Mouse (Mus musculus) limb, embryonic 13.5 days (tissue): Measurements from ENCODE around the gene Map7d2. TPM values are rescaled to one million over a fixed set of nuclear protein-coding genes. Genes with fewer than 3 reads are reported as not detected.
"Not testable (repeated sequence)": the region's sequence is repeated elsewhere in the genome, so short reads cannot be mapped to it uniquely, and the experiment has no call there.

ENCODE experiments used
- ATAC-seq: fragments of 200-750 bp; cut with Nextera tagmentation; 2 replicates; pipeline ENCODE4 v1.8.0; 2017; ENCODE audit warnings: low read depth, moderate number of reproducible peaks, moderate TSS enrichment; ENCODE audit not compliant: low FRiP score
- H3K27ac ChIP-seq: fragments of 300-500 bp; sonication (generic); 2 replicates; pipeline ENCODE4 v1.5.1; 2015; ENCODE audit warnings: inconsistent platforms, mild to moderate bottlenecking, moderate library complexity
- H3K27me3 ChIP-seq: fragments of 300-500 bp; sonication (generic); 2 replicates; pipeline ENCODE4 v1.6.1; 2015; ENCODE audit warnings: mild to moderate bottlenecking, inconsistent platforms
- H3K36me3 ChIP-seq: fragments of 300-500 bp; sonication (generic); 2 replicates; pipeline ENCODE4 v1.6.1; 2015; ENCODE audit warnings: inconsistent platforms, mild to moderate bottlenecking, moderate library complexity
- H3K4me1 ChIP-seq: fragments of 300-500 bp; sonication (generic); 2 replicates; pipeline ENCODE4 v1.6.1; 2015; ENCODE audit warnings: inconsistent platforms
- H3K4me2 ChIP-seq: fragments of 300-500 bp; sonication (generic); replicated peaks from 2 replicates; pipeline ENCODE4 v1.6.1; 2015; ENCODE audit warnings: inconsistent platforms, mild to moderate bottlenecking, moderate library complexity
- H3K4me3 ChIP-seq: fragments of 300-500 bp; sonication (generic); 2 replicates; pipeline ENCODE4 v1.5.1; 2015; ENCODE audit warnings: moderate library complexity, mild to moderate bottlenecking, inconsistent platforms
- H3K9ac ChIP-seq: fragments of 300-500 bp; sonication (generic); 2 replicates; pipeline ENCODE4 v1.6.1; 2015; ENCODE audit warnings: mild to moderate bottlenecking, inconsistent platforms
- H3K9me3 ChIP-seq: fragments of 300-500 bp; sonication (generic); 2 replicates; pipeline ENCODE4 v1.6.1; 2016; ENCODE audit warnings: inconsistent platforms
- WGBS: fragments of 180-500 bp; shearing (Covaris S2); methylation state at CpG from one replicate; pipeline ENCODE4 v1.1.7; 2015; 5-methylcytosine and 5-hydroxymethylcytosine counted together
- polyA plus RNA-seq: library from polyadenylated mRNA; unstranded; fragments of >200 nt; fragmentation: Nextera tagmentation; extraction: Ambion mirVana; gene quantifications from 2 replicates; pipeline ENCODE4 v1.2.1, GENCODE M21; 2015

Map7d2 gene
- polyA plus RNA-seq, 1 experiment from 2014 or later = 1.5 TPM

DNA sequence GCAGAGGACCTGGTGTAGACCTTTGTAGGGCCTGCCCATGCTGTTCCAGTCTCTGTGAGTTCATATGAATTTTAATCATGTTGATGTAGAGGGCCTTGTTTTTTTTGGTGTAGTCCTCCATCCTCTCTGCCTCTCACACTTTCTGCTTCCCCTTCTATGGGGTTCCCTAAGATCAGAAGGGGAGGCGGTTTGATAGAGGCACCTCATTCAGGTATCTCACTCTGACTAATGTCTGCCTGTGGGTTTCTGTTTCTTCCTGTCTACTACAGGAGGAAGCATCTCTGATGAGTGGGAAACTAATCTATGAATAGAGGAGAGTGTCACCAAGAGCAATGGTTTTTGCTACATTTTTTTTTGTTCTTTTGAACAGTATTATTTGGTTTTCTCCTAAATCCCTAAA lies 32.8 kb downstream of the Map7d2 start:
- Histone ChIP-seq H3K4me1 (no peaks in the 10 kb centered on the region), H3K27me3 (no peaks in the 10 kb centered on the region), H3K4me2 (no peak overlapping the region), H3K27ac (no peak overlapping the region), H3K9ac (no peak overlapping the region), H3K36me3 (no peaks in the 10 kb centered on the region), H3K9me3 (no peaks in the 10 kb centered on the region), H3K4me3 (no peak overlapping the region)
- ATAC-seq = no peak
- 87% methylated on average over 1 of the region's 1 CpGs for WGBS

DNA sequence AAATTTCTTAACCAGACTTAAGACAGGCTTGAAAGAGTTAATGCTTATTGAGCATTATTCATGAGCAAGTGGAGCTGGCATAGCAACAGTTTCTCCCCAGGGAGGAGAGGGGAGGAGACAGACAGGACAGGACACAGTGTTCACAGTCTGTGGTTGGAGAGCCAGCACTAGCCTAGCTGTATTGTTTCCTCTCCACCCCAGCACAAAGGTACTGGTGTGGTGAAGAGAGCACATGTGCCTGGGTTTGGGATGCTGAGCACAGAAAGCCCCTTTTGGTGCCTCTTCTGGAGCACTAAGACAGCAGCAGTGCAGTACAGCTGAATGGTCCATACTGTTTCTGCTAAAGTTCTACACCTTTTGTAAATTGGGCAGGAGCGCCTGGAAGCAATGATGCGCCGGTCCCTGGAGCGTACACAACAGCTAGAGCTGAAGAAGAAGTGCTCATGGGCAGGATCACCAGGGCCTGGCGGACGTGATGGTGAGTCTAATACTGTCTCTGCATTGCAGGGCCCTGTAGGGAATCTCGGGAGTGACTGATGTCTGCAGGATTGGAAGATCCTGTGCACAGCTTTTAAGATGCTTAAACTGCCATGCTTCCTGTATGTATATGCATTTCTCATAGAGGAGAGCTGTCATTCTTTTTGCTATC lies 44.8 kb downstream of the Map7d2 start:
- no peak for ATAC-seq
- H3K4me2 ChIP-seq = no peak overlapping the region
- no peaks in the 10 kb centered on the region for H3K9me3 ChIP-seq
- no peaks in the 10 kb centered on the region for H3K36me3 ChIP-seq
- H3K27me3 ChIP-seq = 0 out of 2 replicates have a peak, but pooled peaks cover 3% of the 10 kb centered on the region
- H3K4me3 ChIP-seq = no peak overlapping the region
- no peak overlapping the region for H3K27ac ChIP-seq
- 70% methylated on average over 7 of the region's 7 CpGs for WGBS
- H3K9ac ChIP-seq = no peak overlapping the region
- H3K4me1 ChIP-seq = no peaks in the 10 kb centered on the region

DNA sequence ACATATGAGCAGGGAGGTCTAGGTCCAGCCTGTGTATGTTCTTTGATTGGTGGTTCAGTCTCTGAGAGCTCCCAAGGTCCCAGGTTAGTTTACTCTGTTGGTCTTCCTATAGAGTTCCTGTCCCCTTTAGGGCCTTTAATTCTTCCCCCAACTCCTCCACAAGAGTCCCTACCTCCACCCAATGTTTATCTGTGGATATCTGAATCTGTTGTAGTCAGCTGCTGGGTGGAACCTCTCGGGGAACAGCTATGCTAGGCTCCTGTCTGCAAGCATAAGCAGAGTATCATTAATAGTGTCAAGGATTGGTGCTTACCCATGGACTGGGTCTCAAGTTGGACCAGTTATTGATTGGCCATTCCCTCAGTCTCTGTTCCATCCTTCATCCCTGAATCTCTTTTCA lies 60.4 kb downstream of the Map7d2 start:
- no peak overlapping the region for H3K9ac ChIP-seq
- H3K27me3 ChIP-seq = peaks cover 2% of the 10 kb centered on the region; the same call in 1 of the 2 replicates
- no peak for ATAC-seq
- no peak overlapping the region for H3K4me3 ChIP-seq
- no peaks in the 10 kb centered on the region for H3K9me3 ChIP-seq
- no peaks in the 10 kb centered on the region for H3K4me1 ChIP-seq
- H3K36me3 ChIP-seq = no peaks in the 10 kb centered on the region
- 73% methylated on average over 1 of the region's 1 CpGs for WGBS
- H3K4me2 ChIP-seq = no peak overlapping the region
- H3K27ac ChIP-seq = no peak overlapping the region

DNA sequence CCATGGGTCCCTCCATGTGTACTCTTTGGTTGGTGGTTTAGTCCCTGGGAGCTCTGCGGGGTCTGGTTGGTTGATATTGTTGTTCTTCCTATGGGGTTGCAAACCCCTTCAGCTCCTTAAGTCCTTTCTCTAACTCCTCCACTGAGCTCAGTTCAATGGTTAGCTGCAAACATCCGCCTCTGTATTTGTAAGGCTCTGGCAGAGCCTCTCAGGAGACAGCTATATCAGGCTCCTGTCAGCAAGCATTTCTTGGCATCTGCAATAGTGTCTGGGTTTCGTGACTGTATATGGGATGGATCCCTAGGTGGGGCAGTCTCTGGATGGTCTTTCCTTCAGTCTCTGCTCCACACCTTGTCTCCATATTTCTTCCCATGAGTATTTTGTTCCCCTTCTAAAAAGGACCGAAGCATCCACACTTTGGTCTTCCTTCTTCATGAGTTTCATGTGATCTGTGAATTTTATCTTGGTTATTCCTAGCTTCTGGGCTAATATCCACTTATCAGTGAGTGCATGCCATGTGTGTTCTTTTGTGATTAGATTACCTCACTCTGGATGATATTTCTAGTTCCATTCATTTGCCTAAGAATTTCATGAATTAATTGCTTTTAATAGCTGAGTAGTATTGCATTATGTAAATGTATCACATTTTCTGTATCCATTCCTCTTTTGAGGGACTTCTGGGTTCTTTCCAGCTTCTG lies 64.0 kb downstream of the Map7d2 start:
- not testable (repeated sequence) for H3K36me3 ChIP-seq, H3K4me2 ChIP-seq, ATAC-seq, H3K4me3 ChIP-seq, H3K27me3 ChIP-seq, H3K27ac ChIP-seq, H3K4me1 ChIP-seq, H3K9ac ChIP-seq, H3K9me3 ChIP-seq
- 86% methylated on average over 4 of the region's 4 CpGs for WGBS

DNA sequence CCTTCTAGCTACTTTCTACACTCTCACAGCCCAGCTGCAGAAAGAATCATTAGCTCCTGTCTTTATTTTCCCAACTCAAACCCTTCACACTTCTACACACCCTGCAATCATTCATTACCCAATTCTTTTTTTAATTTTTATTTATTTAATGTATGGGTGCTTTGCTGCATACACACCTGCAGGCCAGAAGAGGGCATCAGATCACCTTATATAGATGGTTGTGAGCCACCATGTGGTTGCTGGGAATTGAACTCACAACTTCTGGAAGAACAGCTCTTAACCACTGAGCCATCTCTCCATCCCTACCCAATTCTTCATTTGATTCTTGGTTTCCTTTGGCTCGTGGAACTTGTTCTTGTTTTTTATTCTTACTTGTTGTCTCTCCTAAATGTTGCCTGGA lies 69.9 kb downstream of the Map7d2 start:
- H3K36me3 ChIP-seq = no peaks in the 10 kb centered on the region
- no peaks in the 10 kb centered on the region for H3K9me3 ChIP-seq
- no peak overlapping the region for H3K4me2 ChIP-seq
- no peak overlapping the region for H3K9ac ChIP-seq
- H3K27ac ChIP-seq = no peak overlapping the region
- ATAC-seq = no peak
- 81% methylated on average over 1 of the region's 1 CpGs for WGBS
- peaks cover 9% of the 10 kb centered on the region for H3K27me3 ChIP-seq
- no peak overlapping the region for H3K4me3 ChIP-seq
- no peaks in the 10 kb centered on the region for H3K4me1 ChIP-seq

DNA sequence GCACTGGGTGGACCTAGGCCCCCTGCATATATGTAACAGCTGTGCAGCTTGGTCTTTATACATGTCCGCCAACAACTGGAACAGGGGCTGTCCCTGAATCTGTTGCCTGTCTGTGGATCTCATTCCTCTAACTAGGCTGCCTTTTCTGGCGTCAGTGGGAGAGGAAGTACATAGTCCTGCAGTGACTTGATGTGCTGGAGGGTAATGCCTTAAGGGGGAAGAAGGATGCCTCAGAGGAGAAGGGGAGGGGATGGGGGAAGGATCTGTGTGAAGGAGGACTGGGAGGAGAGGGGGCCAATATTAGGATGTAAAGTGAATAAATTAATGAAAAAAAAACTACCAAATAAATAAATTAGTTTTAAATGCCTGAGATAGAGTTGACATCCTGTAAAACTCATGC lies 88.8 kb downstream of the Map7d2 start:
- Histone ChIP-seq H3K4me1 (no peaks in the 10 kb centered on the region), H3K4me2 (no peak overlapping the region), H3K27me3 (peaks cover 8% of the 10 kb centered on the region; the same call in 1 of the 2 replicates), H3K27ac (no peak overlapping the region), H3K4me3 (no peak overlapping the region), H3K36me3 (no peaks in the 10 kb centered on the region), H3K9ac (no peak overlapping the region), H3K9me3 (no peaks in the 10 kb centered on the region)
- 47% methylated on average over 2 of the region's 2 CpGs for WGBS
- ATAC-seq = no peak

DNA sequence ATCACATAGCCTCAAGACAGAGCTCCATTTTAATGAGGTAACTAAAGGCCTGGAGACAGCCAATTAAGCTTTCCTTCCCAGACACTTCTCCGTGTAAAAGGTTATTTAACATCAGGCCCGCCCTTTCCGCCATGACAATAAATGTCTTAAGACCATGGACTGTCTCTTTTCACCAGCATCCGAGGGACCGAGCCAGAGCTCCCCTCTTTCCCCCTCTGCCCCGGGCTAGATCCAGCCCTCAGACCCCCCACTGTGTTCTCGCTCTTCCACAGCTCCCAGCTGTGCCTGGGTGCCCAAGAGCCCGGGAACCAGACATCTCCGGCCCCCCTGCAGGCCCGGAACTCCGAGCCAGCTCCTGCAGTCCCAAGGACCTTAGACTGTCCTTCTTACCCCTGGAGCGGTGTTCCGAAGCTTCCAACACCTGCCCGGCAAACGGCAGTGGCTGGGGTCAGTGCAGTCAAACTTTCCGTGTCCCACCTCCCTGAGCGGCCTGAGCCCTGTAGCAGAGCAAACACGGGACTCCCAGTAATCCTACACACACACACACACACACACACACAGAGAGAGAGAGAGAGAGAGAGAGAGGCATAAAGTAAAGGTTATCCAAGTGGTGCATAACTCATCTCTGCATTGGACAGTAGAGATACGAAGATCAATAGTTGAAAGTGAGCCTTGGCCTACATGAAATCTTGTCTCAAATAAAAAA lies 94.1 kb downstream of the Map7d2 start:
- ATAC-seq = no peak
- Histone ChIP-seq H3K9ac (no peak overlapping the region), H3K9me3 (no peaks in the 10 kb centered on the region), H3K36me3 (no peaks in the 10 kb centered on the region), H3K4me3 (no peak overlapping the region), H3K27ac (no peak overlapping the region), H3K27me3 (peaks cover 3% of the 10 kb centered on the region; the same call in 1 of the 2 replicates), H3K4me1 (no peaks in the 10 kb centered on the region), H3K4me2 (no peak overlapping the region)
- 53% methylated on average over 19 of the region's 19 CpGs for WGBS

DNA sequence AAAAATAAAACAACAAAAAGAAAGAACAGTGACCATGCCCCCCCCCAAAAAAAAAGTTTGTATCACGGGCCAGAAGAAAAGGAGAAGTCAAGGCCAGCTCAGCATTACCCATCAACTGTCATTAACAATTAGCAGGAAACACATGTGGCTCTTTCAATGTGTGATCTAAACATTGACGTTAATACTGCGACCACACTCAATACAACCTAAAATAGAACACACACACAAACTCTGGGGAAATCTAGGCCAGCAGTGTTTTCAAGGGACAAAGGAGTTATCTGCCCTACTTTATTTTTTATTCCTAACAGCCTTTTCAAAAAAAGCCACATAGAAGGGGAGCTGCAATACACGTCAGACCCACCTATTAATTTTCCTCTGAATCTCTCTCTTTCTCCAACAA lies 94.7 kb downstream of the Map7d2 start:
- ATAC-seq = no peak
- H3K27ac ChIP-seq = no peak overlapping the region
- H3K9ac ChIP-seq = no peak overlapping the region
- H3K36me3 ChIP-seq = no peaks in the 10 kb centered on the region
- H3K27me3 ChIP-seq = peaks cover 5% of the 10 kb centered on the region; the same call in 1 of the 2 replicates
- no peak overlapping the region for H3K4me2 ChIP-seq
- WGBS = 80% methylated on average over 4 of the region's 4 CpGs
- no peaks in the 10 kb centered on the region for H3K4me1 ChIP-seq
- H3K9me3 ChIP-seq = no peaks in the 10 kb centered on the region
- no peak overlapping the region for H3K4me3 ChIP-seq

DNA sequence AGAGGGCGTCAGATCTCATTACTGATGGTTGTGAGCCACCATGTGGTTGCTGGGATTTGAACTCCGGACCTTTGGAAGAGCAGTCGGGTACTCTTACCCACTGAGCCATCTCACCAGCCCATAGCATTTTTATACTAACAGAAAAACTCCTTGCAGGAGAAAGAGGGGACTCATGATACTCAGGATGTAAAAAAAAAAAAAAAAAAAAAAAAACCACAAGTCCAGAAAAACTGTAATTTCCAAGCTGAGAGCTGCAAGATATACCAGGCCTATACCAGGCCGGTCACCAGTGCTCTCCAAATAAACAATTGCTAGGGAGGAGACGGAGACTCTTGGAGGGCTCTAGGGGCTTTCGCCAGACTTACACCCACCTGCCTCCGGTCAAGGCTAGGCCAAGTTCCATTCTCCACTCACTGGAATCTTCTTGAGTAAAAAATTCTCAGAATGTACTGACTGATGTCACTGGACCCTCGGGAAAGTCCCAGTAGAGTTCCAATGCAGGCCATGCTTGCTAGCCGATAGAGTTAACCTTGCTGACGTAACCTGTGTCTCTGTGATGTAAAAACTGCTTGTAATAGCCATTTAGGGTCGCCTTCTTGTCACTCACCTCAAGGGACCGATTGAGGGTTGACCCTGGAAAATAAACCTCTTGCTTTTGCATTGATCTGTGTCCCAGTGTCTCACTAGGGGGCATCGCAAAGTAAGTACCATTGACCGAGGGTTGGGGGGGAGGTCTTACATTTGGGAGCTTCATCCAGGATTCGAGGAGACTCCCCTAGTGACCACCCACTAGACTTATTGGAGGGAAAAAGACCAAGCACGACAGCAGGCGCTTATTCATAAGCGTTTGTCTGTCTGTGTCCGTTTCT lies 95.7 kb downstream of the Map7d2 start:
- 81% methylated on average over 19 of the region's 19 CpGs for WGBS
- H3K27ac ChIP-seq = no peak overlapping the region
- no peaks in the 10 kb centered on the region for H3K9me3 ChIP-seq
- no peaks in the 10 kb centered on the region for H3K4me1 ChIP-seq
- ATAC-seq = no peak
- no peak overlapping the region for H3K4me2 ChIP-seq
- peaks cover 5% of the 10 kb centered on the region; the same call in 1 of the 2 replicates for H3K27me3 ChIP-seq
- H3K36me3 ChIP-seq = no peaks in the 10 kb centered on the region
- no peak overlapping the region for H3K9ac ChIP-seq
- no peak overlapping the region for H3K4me3 ChIP-seq

DNA sequence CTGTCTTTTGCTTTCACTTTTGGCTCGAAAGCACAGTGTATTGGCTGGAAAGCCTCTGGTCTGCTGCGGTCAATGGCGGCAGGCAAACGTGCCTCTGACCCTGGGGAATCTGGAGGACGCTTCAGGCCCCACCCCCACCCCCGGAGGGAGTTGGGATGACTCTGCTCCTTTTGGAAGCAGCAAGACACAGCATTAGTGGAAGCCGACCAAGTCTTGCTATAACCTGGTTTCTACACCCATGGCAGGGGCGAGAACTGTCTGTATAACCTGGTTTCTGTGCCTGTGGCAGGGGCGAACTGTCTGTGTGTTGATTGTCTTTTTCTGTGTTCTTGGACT lies 96.3 kb downstream of the Map7d2 start:
- WGBS = 73% methylated on average over 9 of the region's 9 CpGs
- peaks cover 5% of the 10 kb centered on the region; the same call in 1 of the 2 replicates for H3K27me3 ChIP-seq

DNA sequence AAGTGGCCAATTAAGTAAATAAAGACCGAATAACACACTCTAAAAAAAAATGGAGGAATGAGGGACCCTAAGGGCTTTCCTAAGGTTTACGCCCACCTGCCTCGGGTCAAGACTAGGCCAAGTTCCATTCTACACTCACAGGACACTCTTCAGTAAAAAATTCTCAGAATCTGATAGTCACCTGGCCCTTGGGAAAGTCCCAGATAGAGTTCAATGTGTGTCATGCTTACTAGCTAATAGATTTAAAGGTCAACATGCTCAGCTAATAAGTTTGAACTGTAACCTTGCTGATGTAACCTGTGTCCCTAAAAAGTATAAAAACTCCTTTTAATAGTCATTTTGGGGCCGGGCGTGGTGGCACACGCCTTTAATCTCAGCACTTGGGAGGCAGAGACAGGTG lies 101.2 kb downstream of the Map7d2 start:
- no peak overlapping the region for H3K4me3 ChIP-seq
- no peaks in the 10 kb centered on the region for H3K9me3 ChIP-seq
- H3K4me1 ChIP-seq = no peaks in the 10 kb centered on the region
- no peak overlapping the region for H3K27ac ChIP-seq
- no peak overlapping the region for H3K9ac ChIP-seq
- ATAC-seq = no peak
- 88% methylated on average over 6 of the region's 6 CpGs for WGBS
- peaks cover 5% of the 10 kb centered on the region; the same call in 1 of the 2 replicates for H3K27me3 ChIP-seq
- H3K4me2 ChIP-seq = no peak overlapping the region
- H3K36me3 ChIP-seq = no peaks in the 10 kb centered on the region

More for the DNA sequence above, 96.3 kb downstream of the Map7d2 start:
- Histone ChIP-seq H3K9me3 (no peaks in the 10 kb centered on the region), H3K4me1 (no peaks in the 10 kb centered on the region), H3K27ac (no peak overlapping the region), H3K36me3 (no peaks in the 10 kb centered on the region), H3K4me2 (no peak overlapping the region), H3K9ac (no peak overlapping the region), H3K4me3 (no peak overlapping the region)
- ATAC-seq = no peak

DNA sequence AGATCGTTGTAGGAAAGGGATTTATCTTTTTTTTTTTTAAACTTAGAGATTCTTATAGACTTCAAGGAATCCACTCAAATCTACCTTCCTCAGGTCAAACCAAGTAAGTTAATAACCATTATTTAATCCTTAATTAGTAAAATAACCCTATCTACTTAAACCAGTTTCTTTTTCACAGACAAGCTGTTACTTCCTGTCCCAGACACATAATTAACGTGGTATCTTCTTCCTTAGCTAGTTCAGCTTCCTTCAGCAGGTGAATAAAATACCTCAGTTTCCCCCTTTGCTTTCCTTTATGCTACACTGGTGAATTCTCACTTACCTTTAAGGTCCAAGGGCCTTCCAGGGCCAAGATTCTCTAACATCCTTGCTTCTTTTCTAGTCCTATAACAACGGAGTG lies 107.4 kb downstream of the Map7d2 start:
- Histone ChIP-seq H3K36me3 (no peaks in the 10 kb centered on the region), H3K4me2 (no peak overlapping the region), H3K4me3 (no peak overlapping the region), H3K27ac (no peak overlapping the region), H3K4me1 (no peaks in the 10 kb centered on the region), H3K27me3 (peaks cover 11% of the 10 kb centered on the region; the same call in 1 of the 2 replicates), H3K9ac (no peak overlapping the region), H3K9me3 (no peaks in the 10 kb centered on the region)
- ATAC-seq = no peak
- WGBS = 74% methylated on average over 3 of the region's 3 CpGs
